Mouse (Mus musculus) lung, adult 18-20 months (tissue): Measurements from ENCODE around the gene Vmn1r168.
"Not testable (repeated sequence)": the region's sequence is repeated elsewhere in the genome, so short reads cannot be mapped to it uniquely, and the experiment has no call there.

Experiments used
- DNase-seq, 2 experiments: peaks; one replicate each; pipeline ENCODE4 v3.0.0; 2022; ENCODE audit warnings: mixed read lengths in 2 of 2

Gene Vmn1r168

DNA sequence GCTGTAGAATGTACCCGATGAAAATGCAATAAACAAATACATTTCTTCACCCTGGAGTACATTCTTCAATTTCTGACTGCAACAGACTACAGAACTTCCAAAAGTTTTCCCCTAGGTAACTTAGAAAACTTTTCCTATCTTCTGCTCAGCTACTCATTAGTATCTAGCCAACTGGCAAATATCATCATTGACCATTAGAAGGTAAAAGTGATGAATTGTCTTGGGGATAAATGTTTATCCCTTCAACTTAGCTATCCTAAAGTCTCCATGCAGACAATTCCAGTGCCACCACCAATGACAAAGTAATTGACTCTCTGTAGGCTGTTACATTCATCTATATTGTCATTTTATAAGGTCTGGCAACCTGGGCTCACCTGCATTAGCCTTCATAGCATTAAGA is at the start of gene Vmn1r168:
Gene Vmn1r168 (plus strand): TSS at position 301 of the 400 bp plus-strand sequence.
- not testable (repeated sequence) for DNase-seq

DNA sequence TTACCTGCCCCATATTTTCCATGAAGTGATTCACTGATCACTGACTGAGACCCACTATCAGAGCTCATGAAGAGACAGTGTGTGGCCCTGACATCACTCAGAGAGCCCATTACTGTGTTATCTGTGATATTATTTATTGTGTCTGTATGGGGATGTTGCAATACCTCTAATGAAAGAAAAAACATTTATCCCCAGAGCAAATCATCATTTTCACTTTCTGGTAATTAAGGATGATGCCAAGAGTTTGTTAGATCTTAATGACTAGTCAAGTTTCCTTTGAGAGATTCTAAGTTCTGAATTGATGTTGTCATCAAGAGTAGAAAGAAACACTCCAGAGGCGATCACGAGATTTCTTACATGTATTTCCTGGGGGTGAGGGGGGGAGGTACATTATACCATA is 32.4 kb upstream of the Vmn1r168 start, which contains the start of gene Vmn1r167:
Gene Vmn1r167 (minus strand): TSS at position 101 of the 400 bp plus-strand sequence.
- not testable (repeated sequence) for DNase-seq

- DNase-seq = not testable (repeated sequence)
Observed at GRCm38 (mm10) chr7:23575226-23575625, 35.7 kb downstream of the Vmn1r168 start, which contains the start of gene Vmn1r169. Gene Vmn1r169, plus strand, starts transcription at chr7:23575526.
